In genomic region chr2:26352291-26352910, GRCm38 (mm10) we compare ENCODE assay signal across 8 mouse cellular contexts. TPM values are rescaled to one million over a fixed set of nuclear protein-coding genes. Genes with fewer than 3 reads are reported as not detected.
DNase-seq lines count a peak whose midpoint lies in the region; ATAC-seq and TF ChIP-seq lines count a peak whose summit lies in the region.

No protein-coding gene starts in this region.

- H3K4me3 ChIP-seq in layer of hippocampus, adult 2 months: peak overlapping the region; percentile 75
- peak overlapping the region; percentile 68 for H3K4me3 ChIP-seq in ES-Bruce4 (ENCODE audit: low read depth, low read length)
- peak overlapping the region; percentile 89 to 93 for H3K4me3 ChIP-seq in heart, embryonic 14.5 days (ENCODE audit: control insufficient read depth in 1 of 2, insufficient read depth in 1 of 2, low read depth in 1 of 2, low read length in 2 of 2)
- H3K4me3 ChIP-seq in liver, embryonic 16.5 days (ENCODE audit: low read depth, low read length): peak overlapping the region; percentile 69

- peak overlapping the region; percentile 79 for H3K9ac ChIP-seq in ES-Bruce4 (ENCODE audit: low read depth, poor library complexity, severe bottlenecking)
- peak overlapping the region; percentile 96 for H3K9ac ChIP-seq in heart, embryonic 14.5 days (ENCODE audit: low read length)
- peak overlapping the region; percentile 87 for H3K9ac ChIP-seq in liver, embryonic 16.5 days (ENCODE audit: low read depth, low read length)

- peak overlapping the region; percentile 93 for H3K4me2 ChIP-seq in heart, embryonic 14.5 days (ENCODE audit: low read length)
- H3K4me2 ChIP-seq in liver, embryonic 16.5 days (ENCODE audit: low read depth, low read length): peak overlapping the region; percentile 96

- peak overlapping the region; percentile 92 for H3K27ac ChIP-seq in layer of hippocampus, adult 2 months
- H3K27ac ChIP-seq in ES-Bruce4 (ENCODE audit: insufficient read depth, low read length): no peak overlapping the region
- no peak overlapping the region for H3K27ac ChIP-seq in heart, embryonic 14.5 days (replicated peaks in 1 of 2; ENCODE audit: control insufficient read depth in 1 of 2, insufficient read depth in 1 of 2, low read depth in 2 of 2, low read length in 2 of 2)
- peak overlapping the region; percentile 59 for H3K27ac ChIP-seq in liver, embryonic 16.5 days (ENCODE audit: low read length)

- H3K4me1 ChIP-seq in ES-Bruce4 (ENCODE audit: control insufficient read depth, insufficient read depth, low read length): peaks cover 1% of the 10 kb centered on the region
- H3K4me1 ChIP-seq in heart, embryonic 14.5 days (ENCODE audit: control insufficient read depth in 2 of 2, insufficient read depth in 2 of 2, low read length in 2 of 2): peaks cover 14 to 15% of the 10 kb centered on the region in 2 experiments
- peaks cover 16% of the 10 kb centered on the region for H3K4me1 ChIP-seq in liver, embryonic 16.5 days (ENCODE audit: control insufficient read depth, low read depth, low read length)

- no peaks in the 10 kb centered on the region for H3K27me3 ChIP-seq in ES-Bruce4 (ENCODE audit: control insufficient read depth, insufficient read depth, low read length, poor library complexity, severe bottlenecking)
- H3K27me3 ChIP-seq in heart, embryonic 14.5 days (ENCODE audit: control insufficient read depth, insufficient read depth, low read length): no peaks in the 10 kb centered on the region
- H3K27me3 ChIP-seq in liver, embryonic 16.5 days (ENCODE audit: control insufficient read depth, insufficient read depth, low read depth, low read length): no peaks in the 10 kb centered on the region

- H3K36me3 ChIP-seq in ES-Bruce4 (ENCODE audit: control insufficient read depth, insufficient read depth, low read length, poor library complexity, severe bottlenecking): no peaks in the 10 kb centered on the region
- peaks cover 31% of the 10 kb centered on the region for H3K36me3 ChIP-seq in heart, embryonic 14.5 days (ENCODE audit: control insufficient read depth, insufficient read depth, low read length)
- 0 out of 2 replicates have a peak, but pooled peaks cover 3% of the 10 kb centered on the region for H3K36me3 ChIP-seq in liver, embryonic 16.5 days (ENCODE audit: control insufficient read depth, insufficient read depth)

- 3% methylated on average over 36 of the region's 36 CpGs for WGBS in heart, embryonic 14.5 days
- WGBS in liver, embryonic 16.5 days (ENCODE audit: insufficient replicate concordance): 5% methylated on average over 36 of the region's 36 CpGs

- peak; percentile 55 for TF ChIP-seq CTCF in layer of hippocampus, adult 2 months (conservative IDR thresholded peaks at IDR 0.05)
- TF ChIP-seq CTCF in ES-Bruce4 (IDR thresholded peaks at IDR 0.05; ENCODE audit: low read depth, low read length): no peak

- H3K9me3 ChIP-seq in ES-Bruce4 (replicated peaks; ENCODE audit: control insufficient read depth, insufficient read depth, low read length, poor library complexity, severe bottlenecking): no peaks in the 10 kb centered on the region
- H3K9me3 ChIP-seq in heart, embryonic 14.5 days (ENCODE audit: control insufficient read depth, low read length): no peaks in the 10 kb centered on the region
- H3K9me3 ChIP-seq in liver, embryonic 16.5 days (replicated peaks; ENCODE audit: control insufficient read depth, low read length): no peaks in the 10 kb centered on the region

- ATAC-seq in heart, embryonic 14.5 days (ENCODE audit: insufficient number of reproducible peaks, insufficient read depth, low FRiP score, low read depth): no peak
- peak; percentile 23 for ATAC-seq in liver, embryonic 16.5 days (ENCODE audit: low read depth)

- TF ChIP-seq EP300 in ES-Bruce4 (IDR thresholded peaks at IDR 0.05; ENCODE audit: insufficient read depth, low read depth, low read length): no peak

- no peak for TF ChIP-seq POLR2A in ES-Bruce4 (IDR thresholded peaks at IDR 0.05; ENCODE audit: insufficient read depth, low read length)

- no peak for DNase-seq in layer of hippocampus, adult 2 months (ENCODE audit: low spot score in 2 of 2)
- DNase-seq in layer of hippocampus, postnatal 14 days (ENCODE audit: low spot score in 2 of 2): no peak
- DNase-seq in cerebellum, adult 18-20 months: peak; percentile 49 to 66
- DNase-seq in testis, postnatal 14 days (ENCODE audit: low spot score): peak; percentile 69
- no peak for DNase-seq in B cell, adult 2 months

RNA-seq across cellular contexts. Expression of gene Dnlz, which starts 0.5 kb away (rescaled TPM):
- total RNA-seq in layer of hippocampus, adult 2 months (2021): 10 to 100 TPM; 26.5 to 27.2 TPM
- 10 to 100 TPM; 25.9 TPM for total RNA-seq in layer of hippocampus, postnatal 14 days (2021)
- polyA plus RNA-seq in ES-Bruce4 (2011; ENCODE audit: insufficient read depth, insufficient read length, low read depth, missing spikeins): 9.8 and 10.4 TPM in 2 replicates
- polyA plus RNA-seq in heart, embryonic 14.5 days (2014; fragmentation: Nextera tagmentation; extraction: Ambion mirVana): 27.5 and 30.8 TPM in 2 replicates
- polyA plus RNA-seq in liver, embryonic 16.5 days (2015; fragmentation: Nextera tagmentation; extraction: Ambion mirVana): 7.2 and 8.0 TPM in 2 replicates

RNA-seq across cellular contexts. Expression of gene Card9, which starts 8.3 kb away (rescaled TPM):
- total RNA-seq in layer of hippocampus, adult 2 months (2021): 1 to 10 TPM; 1.5 to 2.1 TPM
- 1 to 10 TPM; 2.5 to 2.6 TPM for total RNA-seq in layer of hippocampus, postnatal 14 days (2021)
- polyA plus RNA-seq in ES-Bruce4 (2011; ENCODE audit: insufficient read depth, insufficient read length, low read depth, missing spikeins): not detected in 2 replicates
- 0.57 and 0.61 TPM in 2 replicates for polyA plus RNA-seq in heart, embryonic 14.5 days (2014; fragmentation: Nextera tagmentation; extraction: Ambion mirVana)
- polyA plus RNA-seq in liver, embryonic 16.5 days (2015; fragmentation: Nextera tagmentation; extraction: Ambion mirVana): 1.7 and 3.0 TPM in 2 replicates

RNA-seq across cellular contexts. Expression of gene Snapc4, which starts 28.1 kb away (rescaled TPM):
- total RNA-seq in layer of hippocampus, adult 2 months (2021): 10 to 100 TPM; 72.5 to 88.9 TPM
- 10 to 100 TPM; 58.4 to 84.5 TPM for total RNA-seq in layer of hippocampus, postnatal 14 days (2021)
- 51.4 and 54.3 TPM in 2 replicates for polyA plus RNA-seq in ES-Bruce4 (2011; ENCODE audit: insufficient read depth, insufficient read length, low read depth, missing spikeins)
- 15.8 and 18.3 TPM in 2 replicates for polyA plus RNA-seq in heart, embryonic 14.5 days (2014; fragmentation: Nextera tagmentation; extraction: Ambion mirVana)
- polyA plus RNA-seq in liver, embryonic 16.5 days (2015; fragmentation: Nextera tagmentation; extraction: Ambion mirVana): 7.1 and 10.0 TPM in 2 replicates

RNA-seq across cellular contexts. Expression of gene Entr1, which starts 36.7 kb away (rescaled TPM):
- total RNA-seq in layer of hippocampus, adult 2 months (2021): 100 to 1,000 TPM; 159 to 168 TPM
- 100 to 1,000 TPM; 154 to 168 TPM for total RNA-seq in layer of hippocampus, postnatal 14 days (2021)
- polyA plus RNA-seq in ES-Bruce4 (2011; ENCODE audit: insufficient read depth, insufficient read length, low read depth, missing spikeins): 68.4 and 83.0 TPM in 2 replicates
- polyA plus RNA-seq in heart, embryonic 14.5 days (2014; fragmentation: Nextera tagmentation; extraction: Ambion mirVana): 67.7 and 75.6 TPM in 2 replicates
- 34.1 and 34.4 TPM in 2 replicates for polyA plus RNA-seq in liver, embryonic 16.5 days (2015; fragmentation: Nextera tagmentation; extraction: Ambion mirVana)

RNA-seq across cellular contexts. Expression of gene Pmpca, which starts 36.7 kb away (rescaled TPM):
- total RNA-seq in layer of hippocampus, adult 2 months (2021): 100 to 1,000 TPM in 1 of 2 experiments, 10 to 100 TPM in 1; 89.2 to 100 TPM
- 100 to 1,000 TPM; 108 to 113 TPM for total RNA-seq in layer of hippocampus, postnatal 14 days (2021)
- 161 and 167 TPM in 2 replicates for polyA plus RNA-seq in ES-Bruce4 (2011; ENCODE audit: insufficient read depth, insufficient read length, low read depth, missing spikeins)
- polyA plus RNA-seq in heart, embryonic 14.5 days (2014; fragmentation: Nextera tagmentation; extraction: Ambion mirVana): 108 and 111 TPM in 2 replicates
- 55.8 and 57.6 TPM in 2 replicates for polyA plus RNA-seq in liver, embryonic 16.5 days (2015; fragmentation: Nextera tagmentation; extraction: Ambion mirVana)

Comparison
In these comparisons a context has a peak if more than half of its experiments do, and no peak if none do; other contexts are left out.
1. DNase-seq: peak in cerebellum, adult 18-20 months (2 of 2) and testis, postnatal 14 days (single experiment); none in layer of hippocampus, adult 2 months (0 of 2), layer of hippocampus, postnatal 14 days (0 of 2) and B cell, adult 2 months (0 of 2).
2. H3K27ac ChIP-seq: peak in layer of hippocampus, adult 2 months (single experiment) and liver, embryonic 16.5 days (single experiment); none in ES-Bruce4 (single experiment) and heart, embryonic 14.5 days (0 of 2).
3. Peak in every context shown above with its lines, with median percentiles within 50 percentile points of each other: H3K4me3 ChIP-seq and H3K9ac ChIP-seq.